Mouse (Mus musculus): ENCODE data around the gene Hsph1.

DNA sequence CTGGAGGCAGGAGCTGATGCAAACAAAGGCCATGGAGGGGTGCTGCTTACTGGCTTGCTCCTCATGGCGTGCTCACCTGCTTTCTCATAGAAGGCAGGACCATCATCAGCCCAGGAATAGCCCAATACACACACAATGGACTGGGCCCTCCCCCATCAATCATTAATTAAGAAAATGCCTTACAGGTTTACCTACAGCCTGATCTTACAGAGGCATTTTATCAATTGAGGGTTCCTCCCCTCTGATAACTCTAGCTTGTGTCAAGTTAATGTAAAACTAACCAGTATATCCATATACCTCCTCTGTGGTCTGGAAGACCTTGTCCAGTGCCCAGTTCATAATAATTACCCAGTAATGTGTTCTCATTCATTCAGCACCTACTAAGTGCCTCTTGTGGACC lies 50.9 kb downstream of the Hsph1 start:
- TF ChIP-seq EP300 (IDR thresholded peaks at IDR 0.05; ENCODE audit: insufficient read depth, low read depth, low read length) (no peak), CTCF (IDR thresholded peaks at IDR 0.05) (no peak), POLR2A (IDR thresholded peaks at IDR 0.05; ENCODE audit: insufficient read depth, low read depth, low read length) (no peak)

All from heart, adult 2 months (tissue).